Mouse (Mus musculus) erythroblast, embryonic 14.5 days (primary cell): Measurements from ENCODE around the gene Slc6a20a.

Experiments used
- GATA1 ChIP-seq: IDR thresholded peaks from 2 replicates; pipeline ENCODE4 v1.6.1; 2012; ENCODE audit warnings: low read length, inconsistent platforms, mixed read lengths
- TAL1 ChIP-seq: IDR thresholded peaks from 3 replicates; pipeline ENCODE4 v1.6.1; 2012; ENCODE audit warnings: low read length, inconsistent platforms, mixed read lengths

DNA sequence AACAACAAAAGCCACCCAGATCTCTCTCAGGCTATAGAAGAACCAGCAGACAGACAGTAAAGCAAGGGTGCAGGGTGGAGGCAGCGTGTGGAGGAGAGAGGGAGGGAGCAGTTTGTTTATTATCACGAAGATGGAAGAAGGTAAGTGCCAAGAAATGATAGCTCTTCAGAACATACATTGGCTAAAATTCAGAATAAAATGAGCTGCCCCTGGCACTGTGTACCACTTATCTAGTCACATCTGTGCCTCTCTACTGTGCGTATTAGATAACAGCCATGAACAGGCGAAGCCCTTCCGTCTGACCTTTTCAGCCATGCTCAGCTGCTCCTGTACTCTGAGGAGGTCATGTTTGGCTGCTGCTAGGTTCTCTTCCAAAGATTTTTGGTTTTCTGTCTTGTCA is 23.1 kb upstream of the Slc6a20a start:
- TF ChIP-seq GATA1 = peak; percentile 88
- TF ChIP-seq TAL1 = peak; percentile 78
